Mouse (Mus musculus): Measurements from ENCODE around the gene Pdia6.

GRCm38 (mm10) chr12:17221891-17222428 is 44.4 kb upstream of the Pdia6 start:
- no peak for TF ChIP-seq POLR2A (IDR thresholded peaks at IDR 0.05; ENCODE audit: borderline replicate concordance, insufficient read depth, low read length)
- TF ChIP-seq CTCF (IDR thresholded peaks at IDR 0.05; ENCODE audit: borderline replicate concordance, insufficient read depth, low read depth, low read length), result peak; percentile 49

Data from cerebellum, adult 2 months (tissue).